Mouse (Mus musculus) cerebellum, adult 18-20 months (tissue): ENCODE results near the gene Ifrd1.
A peak's percentile ranks its signal among the peaks of the same experiment; 100 is the strongest.
"Not testable (repeated sequence)": the region's sequence is repeated elsewhere in the genome, so short reads cannot be mapped to it uniquely, and the experiment has no call there.

Experiments
- DNase-seq, 2 experiments: peaks; one replicate each; pipeline ENCODE4 v3.0.0; 2021

The Ifrd1 gene

GRCm38 (mm10) chr12:40198019-40198418, 50.3 kb downstream of the Ifrd1 start:
- DNase-seq: no peak

GRCm38 (mm10) chr12:40197511-40197910, 50.8 kb downstream of the Ifrd1 start:
- DNase-seq: no peak

GRCm38 (mm10) chr12:40185474-40185873, 62.8 kb downstream of the Ifrd1 start:
- no peak for DNase-seq

GRCm38 (mm10) chr12:40177089-40177488, 71.2 kb downstream of the Ifrd1 start:
- peak in 1 of 2 experiments; percentile 26 for DNase-seq

- DNase-seq: no peak
Measured at GRCm38 (mm10) chr12:40176158-40176557, 72.1 kb downstream of the Ifrd1 start.

- not testable (repeated sequence) for DNase-seq
Measured at GRCm38 (mm10) chr12:40175171-40175570, 73.1 kb downstream of the Ifrd1 start.

- DNase-seq: no peak
Measured at GRCm38 (mm10) chr12:40171637-40172036, 76.7 kb downstream of the Ifrd1 start.

GRCm38 (mm10) chr12:40169675-40170074, 78.6 kb downstream of the Ifrd1 start:
- DNase-seq: no peak

- peak in 1 of 2 experiments; percentile 2 for DNase-seq
Measured at GRCm38 (mm10) chr12:40164621-40165020, 83.7 kb downstream of the Ifrd1 start.

- no peak for DNase-seq
Measured at GRCm38 (mm10) chr12:40160777-40161176, 87.5 kb downstream of the Ifrd1 start.

- DNase-seq: no peak
Measured at GRCm38 (mm10) chr12:40154188-40154587, 94.1 kb downstream of the Ifrd1 start.

- DNase-seq: no peak
Measured at GRCm38 (mm10) chr12:40152353-40153069, 95.8 kb downstream of the Ifrd1 start.
